Mouse (Mus musculus) testis, postnatal 10 days (tissue): Measurements from ENCODE around the gene Hist3h2a.

Source experiments
- DNase-seq: peaks from one replicate; pipeline ENCODE4 v3.0.0; 2021; ENCODE audit warnings: low spot score

The Hist3h2a gene

GRCm38 (mm10) chr11:58968551-58968950 is 14.1 kb downstream of the Hist3h2a start:
- DNase-seq, result no peak

- no peak for DNase-seq
Measured at GRCm38 (mm10) chr11:58969027-58969426, 14.5 kb downstream of the Hist3h2a start.

DNA sequence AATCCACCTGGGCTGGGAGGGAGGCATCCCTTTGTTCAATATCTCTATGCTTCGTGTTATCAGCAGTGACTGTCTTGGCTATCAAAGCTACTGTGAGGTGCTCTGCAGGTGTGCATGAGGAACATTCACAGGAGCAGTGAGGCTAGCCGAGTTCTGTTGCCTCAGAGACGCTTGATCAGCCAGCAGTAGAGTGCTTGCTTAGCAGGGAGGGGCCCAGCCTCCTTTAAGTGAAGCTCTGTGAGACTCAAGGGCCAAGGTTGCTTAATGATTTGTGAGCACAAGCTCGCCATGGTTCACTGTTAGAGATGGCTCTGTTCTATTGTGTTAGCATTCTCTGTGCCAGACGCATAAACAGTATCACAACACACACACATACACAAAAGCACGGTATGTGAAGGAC is 15.2 kb downstream of the Hist3h2a start:
- DNase-seq, result no peak

GRCm38 (mm10) chr11:58970831-58971530 is 16.5 kb downstream of the Hist3h2a start:
- no peak for DNase-seq

- DNase-seq, result no peak
Measured at GRCm38 (mm10) chr11:58971796-58972195, 17.3 kb downstream of the Hist3h2a start.

DNA sequence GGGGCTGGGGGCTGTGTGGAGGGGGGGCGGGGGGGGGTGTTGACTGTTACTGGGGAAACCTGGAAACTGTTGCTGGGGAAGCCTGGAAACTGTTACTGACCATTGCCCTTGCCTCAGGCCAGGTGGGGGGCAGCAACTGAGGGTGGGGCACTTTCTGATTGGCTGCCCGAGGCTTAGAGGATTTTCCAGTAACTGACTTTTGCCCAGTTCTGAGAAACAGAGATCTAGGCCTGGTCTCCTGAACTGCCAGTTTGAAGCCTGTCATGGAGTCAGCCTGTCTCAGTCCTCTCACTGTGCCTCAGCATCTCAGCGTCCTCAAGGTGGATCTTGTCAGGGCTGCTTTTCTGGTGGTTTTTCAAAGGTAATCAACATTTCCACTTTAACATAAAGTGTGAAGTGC is 19.9 kb downstream of the Hist3h2a start:
- no peak for DNase-seq

GRCm38 (mm10) chr11:58977150-58977549 is 22.7 kb downstream of the Hist3h2a start:
- DNase-seq, result no peak

DNA sequence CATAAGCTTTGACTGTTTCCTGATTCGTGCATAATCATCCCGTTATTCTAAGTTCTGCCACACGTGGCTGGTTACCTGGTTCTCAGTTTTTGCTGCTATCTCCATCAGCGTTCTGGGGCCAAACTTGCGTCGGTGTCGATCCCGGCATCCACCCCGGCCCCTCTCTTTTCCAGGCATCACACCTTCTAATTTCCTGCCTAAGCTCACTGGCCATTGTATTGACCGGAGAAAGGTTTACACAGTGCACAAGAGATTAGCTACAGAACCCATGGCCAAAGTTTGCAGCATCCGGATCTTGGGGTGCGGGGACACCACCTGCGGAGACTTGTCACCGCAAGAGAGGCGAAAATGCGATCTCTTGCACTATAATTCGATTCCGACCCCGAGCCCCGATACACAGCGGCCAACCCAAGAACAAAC is 23.1 kb downstream of the Hist3h2a start:
- no peak for DNase-seq

DNA sequence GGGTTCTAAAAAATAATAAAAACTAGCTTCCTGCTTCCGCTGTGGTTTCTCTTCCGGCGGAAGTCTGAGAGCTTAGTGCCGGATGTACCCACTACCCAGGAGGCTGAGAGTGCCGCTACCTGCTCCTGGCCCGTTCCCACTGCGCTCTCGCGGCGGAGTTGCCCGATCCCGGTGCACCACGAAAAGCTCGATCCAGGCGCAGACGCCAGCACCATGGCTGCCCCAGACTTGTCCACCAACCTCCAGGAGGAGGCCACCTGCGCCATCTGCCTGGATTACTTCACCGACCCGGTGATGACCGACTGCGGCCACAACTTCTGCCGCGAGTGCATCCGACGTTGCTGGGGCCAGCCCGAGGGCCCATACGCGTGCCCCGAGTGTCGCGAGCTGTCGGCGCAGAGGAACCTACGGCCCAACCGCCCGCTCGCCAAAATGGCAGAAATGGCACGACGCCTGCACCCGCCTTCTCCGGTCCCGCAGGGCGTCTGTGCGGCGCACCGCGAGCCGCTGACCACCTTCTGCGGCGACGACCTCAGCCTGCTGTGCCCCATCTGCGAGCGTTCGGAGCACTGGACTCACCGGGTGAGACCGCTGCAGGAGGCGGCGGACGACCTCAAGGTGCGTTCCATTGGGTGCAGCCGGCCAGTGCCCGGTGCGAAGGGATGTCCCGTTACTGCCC is 23.7 kb downstream of the Hist3h2a start, which contains the start of gene Trim11:
Trim11 (plus strand) TSS at position 67 of the 679 bp plus-strand sequence.
- peak; percentile 68 for DNase-seq

- DNase-seq, result no peak
Measured at GRCm38 (mm10) chr11:58978706-58979030, 24.2 kb downstream of the Hist3h2a start.

DNA sequence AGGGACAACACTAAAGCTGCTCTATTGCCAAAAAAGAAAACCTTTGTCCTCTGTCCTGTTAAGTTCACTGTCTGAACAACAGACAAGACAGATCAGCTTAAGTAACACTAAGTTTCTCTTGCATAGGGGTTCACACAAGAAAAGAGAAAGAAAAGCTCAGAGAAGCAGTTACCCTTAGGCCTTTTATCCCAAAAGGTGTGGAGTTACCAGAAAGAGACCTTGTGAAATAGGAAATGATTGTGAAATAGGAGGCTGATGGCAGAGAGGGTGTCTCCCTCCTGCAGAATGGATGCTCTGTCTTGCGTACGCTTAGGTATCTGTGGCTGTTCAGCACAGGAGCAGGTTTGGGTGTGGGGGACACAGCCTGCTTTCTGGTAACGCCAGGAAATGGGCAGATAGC is 24.7 kb downstream of the Hist3h2a start:
- DNase-seq, result no peak

DNA sequence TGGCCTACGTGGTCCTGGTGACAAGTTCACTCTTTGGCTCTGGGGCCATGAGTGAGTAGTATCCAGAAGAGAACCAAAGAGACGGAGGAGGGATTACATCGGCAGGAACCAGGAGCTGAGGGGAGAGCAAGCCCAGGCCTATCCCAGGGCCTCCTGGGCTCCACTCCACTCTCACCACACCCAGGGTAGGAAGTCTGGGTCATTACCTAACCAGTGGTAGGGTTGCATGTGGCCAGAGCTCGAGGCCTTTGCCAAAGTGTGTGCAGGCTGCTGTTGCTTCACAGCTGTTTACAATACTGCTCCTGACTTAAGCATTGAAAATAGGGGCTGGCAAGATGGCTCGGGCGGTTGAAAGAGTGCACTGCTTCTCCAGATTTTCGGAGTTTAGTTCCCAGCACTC is 25.2 kb downstream of the Hist3h2a start:
- DNase-seq, result no peak

GRCm38 (mm10) chr11:58980381-58980990 is 26.0 kb downstream of the Hist3h2a start:
- no peak for DNase-seq

DNA sequence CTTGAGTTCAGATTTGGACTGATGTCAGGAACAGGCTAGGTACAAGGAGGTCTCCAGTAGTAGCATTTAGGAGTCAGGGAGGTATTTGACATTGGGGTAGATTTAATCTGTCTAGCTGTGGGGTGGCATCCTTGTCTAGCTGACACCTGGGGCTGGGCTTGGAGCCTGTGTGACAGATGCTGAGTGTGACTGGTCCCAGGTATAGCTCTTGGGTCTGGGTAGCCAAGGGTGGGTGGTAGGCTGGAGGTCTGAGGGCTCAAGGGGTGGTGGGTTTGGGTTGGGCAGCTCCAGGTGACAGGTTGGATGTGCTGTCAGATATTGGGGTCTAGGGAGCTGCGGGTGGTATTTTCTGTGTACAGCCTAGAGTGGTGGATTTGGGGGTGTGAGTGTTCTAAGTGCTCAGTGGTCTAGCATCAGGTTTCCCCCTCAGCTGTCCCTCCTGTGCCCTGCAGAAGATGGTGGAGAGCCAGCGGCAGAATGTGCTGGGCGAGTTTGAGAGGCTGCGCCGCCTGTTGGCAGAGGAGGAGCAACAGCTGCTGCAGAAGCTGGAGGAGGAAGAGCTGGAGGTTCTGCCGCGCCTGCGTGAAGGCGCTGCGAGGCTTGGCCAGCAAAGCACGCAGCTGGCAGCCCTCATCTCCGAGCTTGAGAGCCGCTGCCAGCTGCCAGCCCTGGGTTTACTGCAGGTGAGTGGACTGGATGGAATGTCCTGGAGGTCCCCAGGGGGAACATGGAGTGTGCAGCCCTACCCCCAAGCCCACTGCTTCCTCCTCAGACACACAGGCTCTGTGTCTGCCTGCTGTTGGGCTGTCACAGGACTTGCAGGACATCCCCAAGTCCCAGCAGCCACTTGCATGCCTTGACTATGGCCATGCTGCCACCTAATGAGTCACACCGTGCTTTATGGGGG is 27.3 kb downstream of the Hist3h2a start:
- DNase-seq, result peak; percentile 71

- no peak for DNase-seq
Measured at GRCm38 (mm10) chr11:58982471-58983097, 28.1 kb downstream of the Hist3h2a start.

GRCm38 (mm10) chr11:58983691-58984341 is 29.3 kb downstream of the Hist3h2a start:
- DNase-seq, result no peak

GRCm38 (mm10) chr11:58984657-58985056 is 30.2 kb downstream of the Hist3h2a start:
- DNase-seq, result no peak

- DNase-seq, result no peak
Measured at GRCm38 (mm10) chr11:58985299-58985917, 30.9 kb downstream of the Hist3h2a start.

DNA sequence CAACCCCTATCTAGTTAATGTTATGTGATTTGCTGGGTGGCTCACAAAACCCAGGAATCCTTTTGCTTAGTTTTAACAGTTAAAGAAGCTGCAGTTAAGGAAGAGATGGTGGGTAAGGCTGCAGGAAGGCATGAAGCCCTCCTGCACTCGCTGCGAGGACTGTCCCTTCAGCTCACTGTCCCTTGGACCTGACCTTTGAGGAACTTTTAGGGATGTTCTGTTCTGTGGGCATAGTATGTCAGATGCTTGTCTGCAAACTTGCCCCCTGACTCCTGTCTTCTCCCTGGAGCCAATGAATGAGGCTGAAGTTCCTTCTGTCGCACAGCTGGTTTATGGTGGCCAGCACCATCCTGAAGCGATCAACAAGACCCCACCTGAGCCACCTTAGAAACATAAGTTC is 34.7 kb downstream of the Hist3h2a start:
- DNase-seq, result no peak

- no peak for DNase-seq
Measured at GRCm38 (mm10) chr11:58990141-58990540, 35.7 kb downstream of the Hist3h2a start.

- no peak for DNase-seq
Measured at GRCm38 (mm10) chr11:58990794-58991193, 36.3 kb downstream of the Hist3h2a start.
